Mouse (Mus musculus): Measurements from ENCODE around the gene Pcsk1n. TPM values are rescaled to one million over a fixed set of nuclear protein-coding genes. Genes with fewer than 3 reads are reported as not detected.
A peak's percentile ranks its signal among the peaks of the same experiment; 100 is the strongest.

The Pcsk1n gene
- polyA plus RNA-seq (2014; fragmentation: Nextera tagmentation; extraction: Ambion mirVana): 23.9 and 25.9 TPM in 2 replicates

- H3K27me3 ChIP-seq (ENCODE audit: control insufficient read depth, insufficient read depth, low read length): peaks cover 19% of the 10 kb centered on the region; the same call in 1 of the 2 replicates
- ATAC-seq (ENCODE audit: low FRiP score): peak; percentile 94
These were observed at the start of gene Pcsk1n for GRCm38 (mm10) chrX:7919601-7920383. Pcsk1n (plus strand) TSS chrX:7919822.

GRCm38 (mm10) chrX:7869826-7870225 lies 49.8 kb upstream of the Pcsk1n start:
- Histone ChIP-seq H3K27me3 (ENCODE audit: control insufficient read depth, insufficient read depth, low read length) (no peaks in the 10 kb centered on the region), H3K36me3 (ENCODE audit: control insufficient read depth, insufficient read depth, low read length) (no peaks in the 10 kb centered on the region)
- ATAC-seq (ENCODE audit: low FRiP score): no peak

More at GRCm38 (mm10) chrX:7919601-7920383, at the start of gene Pcsk1n:
- Histone ChIP-seq H3K4me3 (ENCODE audit: low read depth, low read length) (peak within 1 kb of the TSS; percentile 36), H3K36me3 (ENCODE audit: control insufficient read depth, insufficient read depth, low read length) (no peaks in the 10 kb centered on the region), H3K9ac (ENCODE audit: low read depth, low read length) (peak within 1 kb of the TSS; percentile 42; the same call in 1 of the 2 replicates), H3K27ac (ENCODE audit: low read depth, low read length) (peak within 1 kb of the TSS; percentile 78), H3K9me3 (ENCODE audit: control insufficient read depth, low read length) (no peaks in the 10 kb centered on the region), H3K4me2 (replicated peaks; ENCODE audit: low read depth, low read length) (peak within 1 kb of the TSS; percentile 48), H3K4me1 (replicated peaks; ENCODE audit: control insufficient read depth, insufficient read depth, low read length) (no peaks in the 10 kb centered on the region)
- 17% methylated on average over 26 of the region's 40 CpGs for WGBS
- DNase-seq (ENCODE audit: low spot score): peak; percentile 77

GRCm38 (mm10) chrX:7878007-7878419 lies 41.6 kb upstream of the Pcsk1n start, which contains the start of gene Pim2:
Pim2 (plus strand) TSS chrX:7878262.
- WGBS: 19% methylated on average over 37 of the region's 38 CpGs
- H3K27ac ChIP-seq (ENCODE audit: low read depth, low read length): no peak within 1 kb of the TSS
- peak within 1 kb of the TSS; percentile 42 for H3K4me3 ChIP-seq (ENCODE audit: low read depth, low read length)
- ATAC-seq (ENCODE audit: low FRiP score): peak; percentile 89
- no peaks in the 10 kb centered on the region for H3K36me3 ChIP-seq (ENCODE audit: control insufficient read depth, insufficient read depth, low read length)
- no peaks in the 10 kb centered on the region for H3K27me3 ChIP-seq (ENCODE audit: control insufficient read depth, insufficient read depth, low read length)
- peak within 1 kb of the TSS; percentile 42 for H3K9ac ChIP-seq (ENCODE audit: low read depth, low read length)
- 0 out of 2 replicates have a peak, but pooled peaks cover 2% of the 10 kb centered on the region for H3K4me1 ChIP-seq (replicated peaks; ENCODE audit: control insufficient read depth, insufficient read depth, low read length)
- no peaks in the 10 kb centered on the region for H3K9me3 ChIP-seq (ENCODE audit: control insufficient read depth, low read length)
- peak within 1 kb of the TSS; percentile 89 for H3K4me2 ChIP-seq (replicated peaks; ENCODE audit: low read depth, low read length)
- peak; percentile 75 for DNase-seq (ENCODE audit: low spot score)

More at GRCm38 (mm10) chrX:7869826-7870225, 49.8 kb upstream of the Pcsk1n start:
- H3K9ac ChIP-seq (ENCODE audit: low read depth, low read length): no peak overlapping the region
- DNase-seq (ENCODE audit: low spot score): no peak
- no peak overlapping the region for H3K4me3 ChIP-seq (ENCODE audit: low read depth, low read length)
- no peak overlapping the region for H3K4me2 ChIP-seq (replicated peaks; ENCODE audit: low read depth, low read length)
- 31% methylated on average over 3 of the region's 3 CpGs for WGBS
- no peak overlapping the region for H3K27ac ChIP-seq (ENCODE audit: low read depth, low read length)
- no peaks in the 10 kb centered on the region for H3K4me1 ChIP-seq (replicated peaks; ENCODE audit: control insufficient read depth, insufficient read depth, low read length)
- H3K9me3 ChIP-seq (ENCODE audit: control insufficient read depth, low read length): no peaks in the 10 kb centered on the region

GRCm38 (mm10) chrX:7878495-7878894 lies 41.1 kb upstream of the Pcsk1n start:
- H3K9me3 ChIP-seq (ENCODE audit: control insufficient read depth, low read length): no peaks in the 10 kb centered on the region
- DNase-seq (ENCODE audit: low spot score) (peak; percentile 14), ATAC-seq (ENCODE audit: low FRiP score) (peak; percentile 42; the same call in 1 of the 2 replicates)
- H3K27me3 ChIP-seq (ENCODE audit: control insufficient read depth, insufficient read depth, low read length): no peaks in the 10 kb centered on the region
- WGBS: 8% methylated on average over 21 of the region's 21 CpGs
- H3K27ac ChIP-seq (ENCODE audit: low read depth, low read length): no peak overlapping the region
- no peaks in the 10 kb centered on the region for H3K36me3 ChIP-seq (ENCODE audit: control insufficient read depth, insufficient read depth, low read length)
- 0 out of 2 replicates have a peak, but pooled peaks cover 2% of the 10 kb centered on the region for H3K4me1 ChIP-seq (replicated peaks; ENCODE audit: control insufficient read depth, insufficient read depth, low read length)
- H3K4me2 ChIP-seq (replicated peaks; ENCODE audit: low read depth, low read length): peak overlapping the region; percentile 89
- peak overlapping the region; percentile 42 for H3K4me3 ChIP-seq (ENCODE audit: low read depth, low read length)
- H3K9ac ChIP-seq (ENCODE audit: low read depth, low read length): peak overlapping the region; percentile 42

GRCm38 (mm10) chrX:7879819-7880218 lies 39.8 kb upstream of the Pcsk1n start:
- peak; percentile 57 for ATAC-seq (ENCODE audit: low FRiP score)
- Histone ChIP-seq H3K9me3 (ENCODE audit: control insufficient read depth, low read length) (no peaks in the 10 kb centered on the region), H3K27ac (ENCODE audit: low read depth, low read length) (no peak overlapping the region), H3K4me2 (replicated peaks; ENCODE audit: low read depth, low read length) (peak overlapping the region; percentile 11; the same call in 1 of the 2 replicates), H3K27me3 (ENCODE audit: control insufficient read depth, insufficient read depth, low read length) (no peaks in the 10 kb centered on the region), H3K9ac (ENCODE audit: low read depth, low read length) (no peak overlapping the region), H3K4me3 (ENCODE audit: low read depth, low read length) (no peak overlapping the region), H3K36me3 (ENCODE audit: control insufficient read depth, insufficient read depth, low read length) (no peaks in the 10 kb centered on the region), H3K4me1 (replicated peaks; ENCODE audit: control insufficient read depth, insufficient read depth, low read length) (peaks cover 2% of the 10 kb centered on the region; the same call in 1 of the 2 replicates)
- WGBS: 7% methylated on average over 11 of the region's 11 CpGs
- peak; percentile 77 for DNase-seq (ENCODE audit: low spot score)

GRCm38 (mm10) chrX:7883841-7884567 lies 35.6 kb upstream of the Pcsk1n start, which contains the start of gene Slc35a2:
Slc35a2 (plus strand) TSS chrX:7884028.
- Histone ChIP-seq H3K36me3 (ENCODE audit: control insufficient read depth, insufficient read depth, low read length) (no peaks in the 10 kb centered on the region), H3K27me3 (ENCODE audit: control insufficient read depth, insufficient read depth, low read length) (no peaks in the 10 kb centered on the region), H3K9ac (ENCODE audit: low read depth, low read length) (peak within 1 kb of the TSS; percentile 52), H3K27ac (ENCODE audit: low read depth, low read length) (peak within 1 kb of the TSS; percentile 72), H3K4me2 (replicated peaks; ENCODE audit: low read depth, low read length) (peak within 1 kb of the TSS; percentile 56), H3K4me1 (replicated peaks; ENCODE audit: control insufficient read depth, insufficient read depth, low read length) (no peaks in the 10 kb centered on the region; the same call in 1 of the 2 replicates), H3K9me3 (ENCODE audit: control insufficient read depth, low read length) (no peaks in the 10 kb centered on the region), H3K4me3 (ENCODE audit: low read depth, low read length) (peak within 1 kb of the TSS; percentile 50)
- 14% methylated on average over 43 of the region's 49 CpGs for WGBS
- DNase-seq (ENCODE audit: low spot score): peak; percentile 74
- peak; percentile 86 for ATAC-seq (ENCODE audit: low FRiP score)

- Histone ChIP-seq H3K27me3 (ENCODE audit: control insufficient read depth, insufficient read depth, low read length) (no peaks in the 10 kb centered on the region), H3K9ac (ENCODE audit: low read depth, low read length) (peak overlapping the region; percentile 49), H3K4me1 (replicated peaks; ENCODE audit: control insufficient read depth, insufficient read depth, low read length) (no peaks in the 10 kb centered on the region), H3K27ac (ENCODE audit: low read depth, low read length) (no peak overlapping the region), H3K36me3 (ENCODE audit: control insufficient read depth, insufficient read depth, low read length) (no peaks in the 10 kb centered on the region), H3K4me3 (ENCODE audit: low read depth, low read length) (peak overlapping the region; percentile 58), H3K4me2 (replicated peaks; ENCODE audit: low read depth, low read length) (peak overlapping the region; percentile 42), H3K9me3 (ENCODE audit: control insufficient read depth, low read length) (no peaks in the 10 kb centered on the region)
- 35% methylated on average over 13 of the region's 13 CpGs for WGBS
- ATAC-seq (ENCODE audit: low FRiP score) (no peak), DNase-seq (ENCODE audit: low spot score) (no peak)
These were observed 21.4 kb upstream of the Pcsk1n start for GRCm38 (mm10) chrX:7898211-7898610.

Data from hindbrain, embryonic 11.5 days (tissue).